In the genomic region with DNA sequence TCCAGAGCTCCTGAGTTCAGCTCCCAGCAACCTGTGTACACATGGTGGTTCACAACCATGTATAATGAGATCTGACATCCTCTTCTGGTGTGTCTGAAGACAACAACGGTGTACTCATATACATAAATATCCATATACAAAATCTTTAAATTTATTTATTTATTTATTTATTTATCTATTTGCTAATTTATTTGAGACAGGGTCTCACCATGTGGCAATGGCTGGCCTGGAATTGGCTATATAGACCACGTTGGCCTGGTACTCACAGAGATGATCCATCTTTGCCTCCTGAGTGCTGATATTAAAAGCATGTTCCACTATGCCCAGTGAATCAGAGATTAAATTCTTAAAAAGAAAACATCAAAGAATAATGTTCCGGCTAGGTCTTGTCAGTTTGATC, we compare ENCODE assay signal across 23 mouse cellular contexts. TPM values are rescaled to one million over a fixed set of nuclear protein-coding genes. Genes with fewer than 3 reads are reported as not detected.
DNase-seq lines count a peak whose midpoint lies in the region; ATAC-seq and TF ChIP-seq lines count a peak whose summit lies in the region.
"Had no signal": no experiment of that assay in that cellular context is flagged by ENCODE, and none has a peak within 500 bp of the region (broad histone marks: within the 10 kb centered on the region; RNA-seq: fewer than 3 reads in every experiment).

No protein-coding gene starts in this region.

- no peak overlapping the region for H3K4me3 ChIP-seq in cerebellum, adult 2 months (replicated peaks; ENCODE audit: insufficient read depth, low read depth, low read length)
- H3K4me3 ChIP-seq in hindbrain, postnatal 0 days (ENCODE audit: low read length), result no peak overlapping the region
- no peak overlapping the region for H3K4me3 ChIP-seq in hindbrain, embryonic 16.5 days (ENCODE audit: low read length)
- no peak overlapping the region for H3K4me3 ChIP-seq in ES-Bruce4 (ENCODE audit: low read depth, low read length)
- H3K4me3 ChIP-seq in intestine, embryonic 16.5 days (ENCODE audit: low read length), result no peak overlapping the region

- TF ChIP-seq EP300 in ES-Bruce4 (IDR thresholded peaks at IDR 0.05; ENCODE audit: insufficient read depth, low read depth, low read length), result no peak

- H3K4me2 ChIP-seq in hindbrain, postnatal 0 days (ENCODE audit: low read depth, low read length), result no peak overlapping the region
- H3K4me2 ChIP-seq in hindbrain, embryonic 16.5 days (ENCODE audit: low read length), result no peak overlapping the region
- H3K4me2 ChIP-seq in intestine, embryonic 16.5 days (ENCODE audit: low read depth, low read length), result no peak overlapping the region

- peak; percentile 36 for DNase-seq in cerebellum, adult 9-11 months
- DNase-seq in cerebellum, adult 2 months, result no peak
- no peak for DNase-seq in hindbrain, postnatal 0 days (ENCODE audit: low spot score)
- no peak for DNase-seq in spleen, adult 18-20 months
- DNase-seq in adrenal gland, postnatal 36 days, result no peak
- DNase-seq: adrenal gland, adult 2 months; cerebellum, postnatal 36 days; gastrocnemius, adult 2 months; gastrocnemius, postnatal 36 days; heart, adult 2 months; kidney, postnatal 4 days; lung, postnatal 4 days; right cerebral cortex, postnatal 14 days; thymus, postnatal 14 days had no signal

- H3K9ac ChIP-seq in hindbrain, postnatal 0 days (replicated peaks; ENCODE audit: low read length), result no peak overlapping the region
- no peak overlapping the region for H3K9ac ChIP-seq in hindbrain, embryonic 16.5 days (ENCODE audit: low read depth, low read length)
- peak overlapping the region; percentile 93; the same call in 1 of the 2 replicates for H3K9ac ChIP-seq in ES-Bruce4 (ENCODE audit: low read depth, poor library complexity, severe bottlenecking)
- no peak overlapping the region for H3K9ac ChIP-seq in intestine, embryonic 16.5 days (ENCODE audit: low read depth, low read length)
- H3K9ac ChIP-seq: heart, embryonic 12.5 days; limb, embryonic 13.5 days; lung, embryonic 15.5 days; neural tube, embryonic 12.5 days had no signal

- peaks cover 3% of the 10 kb centered on the region; the same call in 1 of the 2 replicates for H3K4me1 ChIP-seq in cerebellum, adult 2 months (ENCODE audit: control insufficient read depth, insufficient read depth, low read length)
- no peaks in the 10 kb centered on the region for H3K4me1 ChIP-seq in hindbrain, postnatal 0 days (ENCODE audit: insufficient read depth, low read length)
- peaks cover 14% of the 10 kb centered on the region for H3K4me1 ChIP-seq in hindbrain, embryonic 16.5 days (ENCODE audit: control insufficient read depth, insufficient read depth, low read depth, low read length)
- H3K4me1 ChIP-seq in ES-Bruce4 (ENCODE audit: control insufficient read depth, insufficient read depth, low read length), result peaks cover 1% of the 10 kb centered on the region
- peaks cover 4% of the 10 kb centered on the region for H3K4me1 ChIP-seq in intestine, embryonic 16.5 days (ENCODE audit: control insufficient read depth, insufficient read depth, low read length)

- no peaks in the 10 kb centered on the region for H3K36me3 ChIP-seq in hindbrain, postnatal 0 days (ENCODE audit: insufficient read depth, low read length)
- no peaks in the 10 kb centered on the region for H3K36me3 ChIP-seq in hindbrain, embryonic 16.5 days (ENCODE audit: control insufficient read depth, insufficient read depth, low read length)
- no peaks in the 10 kb centered on the region for H3K36me3 ChIP-seq in ES-Bruce4 (ENCODE audit: control insufficient read depth, insufficient read depth, low read length, poor library complexity, severe bottlenecking)
- no peaks in the 10 kb centered on the region for H3K36me3 ChIP-seq in intestine, embryonic 16.5 days (ENCODE audit: control insufficient read depth, insufficient read depth, low read length)
- H3K36me3 ChIP-seq: heart, embryonic 12.5 days; limb, embryonic 13.5 days; lung, embryonic 15.5 days; neural tube, embryonic 12.5 days had no signal

- TF ChIP-seq CTCF in cerebellum, adult 2 months (IDR thresholded peaks at IDR 0.05; ENCODE audit: borderline replicate concordance, insufficient read depth, low read depth, low read length), result no peak
- no peak for TF ChIP-seq CTCF in hindbrain, postnatal 0 days (IDR thresholded peaks at IDR 0.05; ENCODE audit: low read depth)
- no peak for TF ChIP-seq CTCF in ES-Bruce4 (IDR thresholded peaks at IDR 0.05; ENCODE audit: low read depth, low read length)

- H3K27ac ChIP-seq in cerebellum, adult 2 months (ENCODE audit: insufficient read depth, low read length), result no peak overlapping the region
- peak overlapping the region; percentile 99; the same call in 1 of the 2 replicates for H3K27ac ChIP-seq in hindbrain, postnatal 0 days
- H3K27ac ChIP-seq in hindbrain, embryonic 16.5 days (ENCODE audit: low read depth, low read length), result no peak overlapping the region; the same call in 1 of the 2 replicates
- no peak overlapping the region for H3K27ac ChIP-seq in ES-Bruce4 (ENCODE audit: insufficient read depth, low read length)
- H3K27ac ChIP-seq in intestine, embryonic 16.5 days (ENCODE audit: low read length), result peak overlapping the region; percentile 51; the same call in 1 of the 2 replicates
- H3K27ac ChIP-seq: kidney, postnatal 0 days had no signal

- TF ChIP-seq POLR2A in cerebellum, adult 2 months (IDR thresholded peaks at IDR 0.05; ENCODE audit: borderline replicate concordance, insufficient read depth, low read length), result no peak
- no peak for TF ChIP-seq POLR2A in ES-Bruce4 (IDR thresholded peaks at IDR 0.05; ENCODE audit: insufficient read depth, low read length)

- no peaks in the 10 kb centered on the region for H3K9me3 ChIP-seq in hindbrain, postnatal 0 days (ENCODE audit: low read length)
- no peaks in the 10 kb centered on the region for H3K9me3 ChIP-seq in hindbrain, embryonic 16.5 days (ENCODE audit: control insufficient read depth, low read length)
- no peaks in the 10 kb centered on the region for H3K9me3 ChIP-seq in ES-Bruce4 (replicated peaks; ENCODE audit: control insufficient read depth, insufficient read depth, low read length, poor library complexity, severe bottlenecking)
- H3K9me3 ChIP-seq in intestine, embryonic 16.5 days (ENCODE audit: control insufficient read depth, low read length), result no peaks in the 10 kb centered on the region
- H3K9me3 ChIP-seq: heart, embryonic 12.5 days; limb, embryonic 13.5 days; lung, embryonic 15.5 days; megakaryocyte, embryonic 14.5 days; neural tube, embryonic 12.5 days had no signal

- no peaks in the 10 kb centered on the region for H3K27me3 ChIP-seq in cerebellum, adult 2 months (ENCODE audit: control insufficient read depth, insufficient read depth, low read length)
- no peaks in the 10 kb centered on the region for H3K27me3 ChIP-seq in hindbrain, postnatal 0 days (ENCODE audit: insufficient read depth, low read length)
- no peaks in the 10 kb centered on the region for H3K27me3 ChIP-seq in hindbrain, embryonic 16.5 days (replicated peaks; ENCODE audit: control insufficient read depth, insufficient read depth, low read length)
- H3K27me3 ChIP-seq in ES-Bruce4 (ENCODE audit: control insufficient read depth, insufficient read depth, low read length, poor library complexity, severe bottlenecking), result no peaks in the 10 kb centered on the region
- H3K27me3 ChIP-seq in intestine, embryonic 16.5 days (replicated peaks; ENCODE audit: control insufficient read depth, insufficient read depth, low read length), result no peaks in the 10 kb centered on the region
- H3K27me3 ChIP-seq: heart, embryonic 12.5 days; limb, embryonic 13.5 days; lung, embryonic 15.5 days; neural tube, embryonic 12.5 days had no signal

- WGBS in cerebellum, adult 2 months, result 82% methylated on average over 3 of the region's 3 CpGs
- 88% methylated on average over 3 of the region's 3 CpGs for WGBS in hindbrain, postnatal 0 days
- WGBS in hindbrain, embryonic 16.5 days, result 91% methylated on average over 3 of the region's 3 CpGs
- WGBS in intestine, embryonic 16.5 days, result 80% methylated on average over 3 of the region's 3 CpGs

- ATAC-seq in hindbrain, postnatal 0 days, result no peak
- no peak for ATAC-seq in hindbrain, embryonic 16.5 days
- no peak for ATAC-seq in intestine, embryonic 16.5 days

RNA-seq across cellular contexts. Expression of a gene that starts 1.0 kb away (rescaled TPM):
- polyA plus RNA-seq in cerebellum, adult 2 months (2012; rRNA removed), result 34.1 and 34.9 TPM in 2 replicates
- total RNA-seq in hindbrain, postnatal 0 days (2014; rRNA removed), result 36.3 and 42.2 TPM in 2 replicates
- polyA plus RNA-seq in hindbrain, postnatal 0 days (2015; fragmentation: Nextera tagmentation; extraction: Ambion mirVana), result 22.3 and 23.4 TPM in 2 replicates
- 24.7 and 29.6 TPM in 2 replicates for polyA plus RNA-seq in hindbrain, embryonic 16.5 days (2015; fragmentation: Nextera tagmentation; extraction: Ambion mirVana)
- 41.2 and 41.5 TPM in 2 replicates for polyA plus RNA-seq in ES-Bruce4 (2011; ENCODE audit: insufficient read depth, insufficient read length, low read depth, missing spikeins)
- 22.1 and 23.1 TPM in 2 replicates for polyA plus RNA-seq in intestine, embryonic 16.5 days (2015; fragmentation: Nextera tagmentation; extraction: Ambion mirVana)
- total RNA-seq in adrenal gland, postnatal 36 days (2021), result 10 to 100 TPM; 53.8 to 63.4 TPM

Comparison
In these comparisons a context has a peak if more than half of its experiments do, and no peak if none do; other contexts are left out.
1. H3K27ac ChIP-seq: peak in hindbrain, postnatal 0 days (single experiment) and intestine, embryonic 16.5 days (single experiment); none in cerebellum, adult 2 months (single experiment), hindbrain, embryonic 16.5 days (single experiment) and ES-Bruce4 (single experiment).